Mouse (Mus musculus) CD8-positive naive resting alpha-beta T cell, adult 2 months (primary cell): ENCODE measurements at regions not wholly inside any gene's neighbourhood (a gene's known extent, or its start where the extent isn't known, plus 50 kb on each side); places are given as distances from the start of the nearest gene placed in this dataset.

Experiments
- DNase-seq, 2 experiments: peaks; one replicate each; pipeline ENCODE4 v3.0.0; 2022; ENCODE audit warnings: low read depth in 2 of 2, low spot score in 2 of 2

GRCm38 (mm10) chr16:77328628-77329159 is 273.2 kb downstream of the Gm11146 start:
- no peak for DNase-seq

- no peak for DNase-seq
Observed at GRCm38 (mm10) chr16:77328049-77328448, 273.8 kb downstream of the Gm11146 start.

- no peak for DNase-seq
Observed at GRCm38 (mm10) chr16:77322338-77322737, 279.6 kb downstream of the Gm11146 start.

DNA sequence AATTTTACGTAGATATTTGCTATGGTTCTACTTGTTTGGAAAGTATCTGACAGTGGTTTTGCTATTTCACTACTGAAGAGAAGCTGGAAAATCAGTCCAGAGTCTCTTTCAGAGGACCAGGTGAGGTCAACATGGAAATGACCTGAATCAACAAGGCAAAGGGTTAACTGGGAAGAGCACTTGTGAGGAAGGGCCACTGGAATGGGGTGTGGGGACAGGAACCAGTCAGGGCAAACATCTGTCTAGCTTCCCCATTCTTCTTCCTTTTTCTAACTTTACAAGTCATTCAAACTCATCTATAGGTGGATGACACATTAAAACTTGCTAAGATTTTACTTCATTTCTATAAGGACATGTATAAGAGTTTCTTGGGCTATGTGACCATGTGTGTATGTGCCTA is 283.7 kb downstream of the Gm11146 start:
- no peak for DNase-seq

DNA sequence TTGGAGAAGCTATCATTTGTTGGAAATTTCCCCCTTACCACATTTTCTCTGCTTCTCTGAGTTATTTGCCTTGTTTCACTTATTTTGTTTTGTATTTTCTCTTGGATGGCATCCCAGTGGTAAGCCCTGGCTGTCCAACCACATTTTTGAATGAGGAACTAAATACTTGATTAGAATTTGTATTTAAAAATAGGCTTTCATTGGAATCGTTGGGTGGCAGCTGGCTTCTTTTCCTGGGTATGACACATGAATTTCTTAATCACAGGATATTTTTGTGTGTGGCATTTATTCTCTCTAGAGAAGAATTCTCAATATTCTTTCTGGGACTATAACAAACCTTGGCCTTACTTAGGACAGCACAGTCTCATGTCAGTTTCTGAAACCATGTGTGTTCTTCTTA is 286.5 kb downstream of the Gm11146 start:
- no peak for DNase-seq

DNA sequence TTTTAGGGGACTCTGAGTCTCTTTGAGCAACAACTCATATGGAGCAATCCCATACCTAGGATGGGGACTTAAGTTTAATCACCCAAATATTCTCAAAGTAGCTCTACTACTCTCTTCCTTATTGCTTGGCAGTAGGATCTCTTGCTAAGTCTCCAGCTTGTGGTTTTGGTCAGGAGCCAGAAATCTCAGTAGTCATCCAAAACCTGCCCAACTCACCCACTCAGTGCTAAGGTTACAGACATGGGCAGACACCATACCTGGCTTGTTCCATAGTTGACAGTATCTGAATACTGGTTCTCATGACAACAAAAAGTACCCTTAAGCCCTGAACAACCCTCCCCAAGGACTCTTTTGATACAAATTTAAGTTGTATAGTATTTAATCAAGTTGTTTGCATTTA is 288.7 kb downstream of the Gm11146 start:
- DNase-seq: no peak

DNA sequence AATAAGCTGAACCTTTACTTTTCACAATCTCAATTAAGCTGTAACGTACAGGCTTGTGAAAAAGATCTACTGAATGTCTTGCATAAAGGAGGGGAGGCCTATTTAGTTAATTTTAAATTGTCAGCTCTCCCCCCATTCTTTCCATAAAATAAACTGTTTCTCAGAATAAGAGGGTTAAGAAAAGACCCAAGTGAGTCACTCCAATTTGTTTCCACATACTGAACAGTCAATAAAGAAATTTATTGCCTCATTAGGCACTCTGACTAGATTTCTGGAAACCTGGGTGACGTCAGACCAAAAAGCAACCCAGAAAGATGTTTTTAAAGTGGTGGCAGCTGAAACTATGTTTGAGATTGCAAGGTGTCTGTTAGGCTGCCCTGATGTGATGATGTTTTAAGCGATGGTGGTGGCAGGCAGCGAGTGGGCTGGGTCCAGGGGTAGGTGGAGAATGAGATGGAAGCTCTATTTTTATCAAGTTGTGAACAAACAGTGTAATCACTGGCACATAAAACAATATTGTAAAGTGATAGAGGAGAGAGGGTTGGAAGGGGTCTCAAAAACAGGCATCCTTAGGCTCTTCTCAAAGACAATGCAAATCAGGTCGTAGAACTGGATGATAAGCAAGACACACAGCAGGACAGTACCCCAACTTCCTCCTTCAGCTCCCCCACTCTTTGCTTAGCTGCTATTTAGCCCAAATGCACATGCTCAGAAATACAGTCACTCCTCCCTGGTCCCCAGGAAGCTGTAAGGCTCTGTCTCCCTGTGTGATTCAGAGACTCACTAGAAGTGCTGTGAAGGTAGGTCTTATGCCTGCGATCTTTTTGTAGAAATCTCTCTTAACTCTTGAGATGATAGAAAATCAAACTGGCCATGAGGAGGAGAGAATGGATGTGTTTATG is 288.0 kb downstream of the Usp25 start:
- no peak for DNase-seq

DNA sequence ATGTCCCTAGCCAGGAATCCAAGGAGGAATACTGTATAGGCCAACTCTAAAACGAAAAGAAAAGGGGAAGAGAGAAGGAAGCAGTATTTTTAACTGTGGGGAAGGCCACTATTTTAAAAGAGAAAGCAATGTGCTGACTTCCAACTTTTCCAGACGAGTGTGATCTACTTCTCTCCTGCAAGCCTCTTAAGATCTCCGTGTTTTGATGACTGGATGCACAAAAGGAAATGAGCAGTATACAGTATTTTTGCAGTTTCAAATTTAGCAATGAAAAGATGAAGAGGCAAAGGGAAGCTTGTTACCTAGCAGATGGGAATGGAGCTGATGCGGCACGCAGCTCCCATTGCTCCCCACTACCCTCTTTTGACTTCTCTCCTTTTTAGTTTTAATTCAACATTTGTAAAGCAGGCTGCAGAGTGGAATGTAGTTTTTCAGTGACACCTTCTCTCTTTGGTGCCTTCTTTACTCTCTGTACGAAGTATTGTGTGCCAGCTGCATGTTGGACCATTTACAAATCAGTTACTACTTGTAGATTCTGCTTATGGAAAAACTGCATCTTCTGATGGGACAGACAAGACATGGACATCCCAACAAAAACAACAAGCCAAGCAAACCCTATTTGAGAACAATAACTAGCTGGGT is 287.2 kb downstream of the Usp25 start:
- no peak for DNase-seq

- no peak for DNase-seq
Observed at GRCm38 (mm10) chr16:77295574-77296355, 282.3 kb downstream of the Usp25 start.

GRCm38 (mm10) chr16:77292317-77292771 is 278.8 kb downstream of the Usp25 start:
- DNase-seq: no peak

DNA sequence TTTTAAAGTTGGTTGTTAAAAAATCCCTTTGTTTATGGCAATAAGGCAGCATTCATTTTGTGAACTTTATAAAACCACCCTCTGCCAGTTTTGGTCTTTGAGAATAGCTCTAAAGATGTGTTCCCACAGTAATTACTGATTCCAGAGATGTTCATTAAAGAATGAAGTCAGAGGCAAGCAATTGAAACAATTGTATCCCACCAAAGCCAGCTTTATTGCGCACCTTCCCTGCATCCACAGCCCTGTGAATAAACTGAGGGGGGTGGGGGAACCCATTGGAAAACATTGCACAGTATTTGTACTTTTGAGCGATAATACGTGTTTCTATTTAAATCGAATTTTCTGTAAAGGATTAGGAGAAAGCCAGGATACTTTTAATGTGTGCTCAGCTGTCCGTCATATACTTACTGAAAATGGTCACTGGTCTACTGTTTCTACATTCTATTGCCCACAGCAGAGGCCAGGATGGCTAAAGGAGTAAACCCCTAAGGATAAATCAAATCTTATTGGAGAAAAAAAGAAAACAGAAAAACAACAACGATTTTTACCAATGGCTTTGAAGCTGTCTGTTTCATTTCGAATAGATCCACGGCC is 278.3 kb downstream of the Usp25 start:
- no peak for DNase-seq

DNA sequence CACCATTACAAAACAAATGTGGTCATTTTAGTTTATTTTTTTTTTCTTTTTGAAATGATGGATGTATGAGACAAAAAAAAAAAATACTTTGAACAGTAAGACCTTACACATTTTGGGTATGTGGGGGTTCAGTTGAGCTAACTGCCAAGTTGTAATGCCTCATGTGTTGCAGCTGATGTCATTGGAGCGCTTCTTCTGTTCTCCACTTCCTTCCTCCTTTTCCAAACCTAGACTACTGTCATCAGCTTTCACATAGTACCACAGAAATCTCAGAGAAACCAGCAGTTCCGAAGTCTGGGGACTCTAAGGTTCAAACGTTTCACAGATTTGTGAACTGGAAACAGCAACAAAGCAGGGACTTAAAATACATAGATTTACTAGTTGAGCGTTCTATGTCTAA is 270.7 kb downstream of the Usp25 start:
- DNase-seq: no peak

- DNase-seq: no peak
Observed at GRCm38 (mm10) chr16:77279916-77280315, 266.4 kb downstream of the Usp25 start.

- no peak for DNase-seq
Observed at GRCm38 (mm10) chr16:77279495-77279894, 266.0 kb downstream of the Usp25 start.

DNA sequence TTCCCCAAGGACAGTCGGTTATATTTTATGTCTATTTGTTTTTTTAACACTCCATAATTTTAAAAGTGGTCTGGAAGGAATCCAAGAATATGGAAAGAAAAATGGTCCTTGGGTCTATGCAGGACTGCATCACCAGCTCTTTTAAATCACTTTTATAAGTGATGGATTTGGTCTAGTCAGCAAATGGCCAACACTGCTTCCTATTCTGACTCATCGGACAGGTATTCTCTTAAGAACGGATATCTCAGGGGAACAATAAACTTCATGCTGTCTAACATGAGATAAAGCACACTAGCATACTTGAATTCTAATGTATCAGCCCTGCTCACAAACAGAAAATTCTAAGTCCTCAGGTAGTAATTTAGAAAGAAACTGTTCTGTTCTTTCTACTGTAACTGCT is 259.8 kb downstream of the Usp25 start:
- no peak for DNase-seq

DNA sequence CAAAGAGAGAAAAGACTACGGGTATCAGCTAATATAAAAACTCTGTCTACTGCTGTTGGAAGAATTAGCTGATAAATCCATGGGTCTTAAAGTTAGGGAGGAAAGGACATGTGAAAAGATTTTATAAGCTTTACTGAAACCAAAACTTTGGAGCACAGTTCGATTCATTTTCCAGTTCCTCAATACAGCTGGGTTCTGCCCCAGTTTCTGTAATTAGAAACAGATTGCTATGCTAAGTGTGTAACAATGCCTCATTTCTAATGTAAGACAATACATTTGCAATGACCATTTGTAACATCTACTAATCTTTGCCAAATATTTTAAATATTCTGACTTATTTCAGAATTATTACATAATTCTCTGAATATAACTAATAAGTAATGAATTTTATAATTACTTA is 255.4 kb downstream of the Usp25 start:
- DNase-seq: no peak

DNA sequence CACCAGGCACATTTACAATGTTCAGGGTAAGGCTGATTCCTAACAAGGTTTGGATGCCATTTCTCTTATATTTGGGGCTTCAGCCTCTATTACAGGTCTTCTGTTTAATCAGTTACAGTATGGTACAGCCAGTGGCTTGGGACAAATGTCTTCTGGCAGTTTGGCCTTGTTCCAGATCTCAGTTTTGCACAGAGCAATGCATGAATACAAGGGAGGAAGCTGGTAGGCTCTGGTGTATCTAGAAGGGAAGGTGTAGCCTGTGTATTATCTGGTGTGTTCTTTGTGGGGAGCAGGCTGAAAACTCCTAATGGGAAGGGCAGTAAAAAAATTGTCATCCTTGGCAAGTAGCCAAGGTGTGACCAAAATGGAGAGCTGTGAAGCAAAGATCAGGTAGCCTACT is 254.2 kb downstream of the Usp25 start:
- DNase-seq: no peak

DNA sequence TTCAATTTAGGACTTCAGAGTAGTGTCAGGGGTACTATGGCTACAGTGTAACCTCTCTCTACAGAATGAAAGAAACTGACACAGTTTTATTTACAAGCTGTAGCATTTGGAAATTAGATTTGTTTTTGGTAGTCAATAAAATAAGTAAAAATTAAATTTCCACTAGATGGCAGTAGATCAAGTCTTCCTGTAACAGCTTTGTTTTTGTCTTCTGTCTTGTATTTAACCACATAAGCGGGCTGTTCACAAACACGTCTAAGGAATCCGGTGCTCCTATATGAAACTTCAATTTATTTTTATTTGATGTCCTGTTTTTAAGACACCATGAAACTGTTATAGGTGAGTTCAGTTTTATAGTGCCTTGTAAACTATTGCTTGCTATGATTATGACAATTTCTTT is 238.8 kb downstream of the Usp25 start:
- no peak for DNase-seq

GRCm38 (mm10) chr16:77251422-77251821 is 237.9 kb downstream of the Usp25 start:
- DNase-seq: no peak

DNA sequence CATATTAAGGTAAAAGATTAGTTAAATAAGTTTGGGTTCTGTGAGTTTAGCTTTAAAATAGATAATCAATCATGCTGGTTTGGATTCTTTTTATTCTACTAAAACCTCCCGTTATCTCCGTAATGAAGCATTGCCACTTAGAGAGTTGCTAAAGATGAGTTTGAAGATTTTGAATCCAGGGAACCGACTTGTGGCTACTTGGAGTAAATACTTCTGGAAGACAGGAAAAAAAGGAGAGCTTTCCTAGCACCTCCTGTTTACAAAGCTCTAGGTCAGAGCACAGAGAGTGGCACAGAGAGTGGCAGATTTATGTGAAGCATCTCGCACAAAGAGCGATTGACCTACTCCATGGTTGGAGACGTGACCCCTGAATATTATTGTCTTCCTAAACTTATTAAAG is 227.4 kb downstream of the Usp25 start:
- no peak for DNase-seq

- no peak for DNase-seq
Observed at GRCm38 (mm10) chr16:77239176-77239790, 225.8 kb downstream of the Usp25 start.
